Mouse (Mus musculus): ENCODE measurements around the gene Ctsl. TPM values are rescaled to one million over a fixed set of nuclear protein-coding genes. Genes with fewer than 3 reads are reported as not detected.

Gene Ctsl
- polyA plus RNA-seq, 1 experiment from 2014 or later, result 164 TPM

DNA sequence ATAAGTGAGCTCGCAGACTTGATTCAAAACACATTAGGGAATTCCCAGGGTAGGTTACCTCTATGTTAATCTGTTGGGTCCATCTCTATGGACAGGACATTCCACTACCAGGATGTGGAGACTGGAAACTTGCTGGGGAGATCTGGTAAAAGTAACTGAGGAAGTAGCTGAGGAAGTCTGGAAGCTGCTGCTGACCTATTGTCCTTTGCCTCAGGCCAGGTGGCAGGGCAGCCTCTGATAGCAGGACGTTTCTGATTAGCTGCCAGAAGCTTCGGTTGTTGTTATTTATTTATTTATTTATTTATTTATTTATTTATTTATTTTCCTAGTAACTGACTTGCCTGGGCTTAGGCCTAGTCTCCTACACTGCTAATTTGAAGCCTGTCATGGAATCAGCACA is 32.8 kb upstream of the Ctsl start:
- Histone ChIP-seq H3K36me3 (ENCODE audit: control insufficient read depth, insufficient read depth, low read length) (no peaks in the 10 kb centered on the region), H3K9ac (ENCODE audit: low read depth, low read length) (no peak overlapping the region), H3K4me2 (no peak overlapping the region; the same call in 1 of the 2 replicates), H3K27ac (ENCODE audit: low read depth, low read length) (no peak overlapping the region), H3K27me3 (replicated peaks; ENCODE audit: control insufficient read depth, insufficient read depth, low read length) (no peaks in the 10 kb centered on the region), H3K4me3 (ENCODE audit: low read depth, low read length) (no peak overlapping the region), H3K9me3 (ENCODE audit: control insufficient read depth, low read length) (no peaks in the 10 kb centered on the region), H3K4me1 (replicated peaks; ENCODE audit: control insufficient read depth, insufficient read depth, low read length) (peaks cover 21% of the 10 kb centered on the region)
- no peak for DNase-seq (ENCODE audit: low spot score)
- 46% methylated on average over 3 of the region's 3 CpGs for WGBS
- ATAC-seq (replicated peaks; ENCODE audit: low FRiP score), result no peak

DNA sequence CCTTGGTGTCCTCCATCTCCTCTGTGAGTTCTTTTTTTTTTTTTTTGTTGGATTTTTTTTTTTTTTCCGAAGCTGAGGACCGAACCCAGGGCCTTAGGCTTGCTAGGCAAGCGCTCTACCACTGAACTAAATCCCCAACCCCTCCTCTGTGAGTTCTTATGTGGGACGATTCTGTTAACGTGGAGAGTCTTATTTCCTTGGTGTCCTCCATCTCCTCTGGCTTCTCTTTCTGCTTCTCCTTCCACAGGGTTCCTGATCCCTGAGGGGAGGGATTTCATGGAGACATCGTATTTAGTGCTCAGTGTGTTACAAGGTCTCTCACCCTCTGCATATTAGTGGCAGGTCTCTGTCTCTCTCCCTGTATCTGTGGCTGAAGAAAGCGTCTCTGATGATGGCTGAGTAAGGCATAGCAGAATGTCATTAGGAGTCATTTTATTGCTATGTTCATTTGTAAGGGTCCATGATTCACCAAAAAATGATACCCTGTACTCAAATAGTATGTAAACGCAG is 32.3 kb upstream of the Ctsl start:
- DNase-seq (ENCODE audit: low spot score) (no peak), ATAC-seq (replicated peaks; ENCODE audit: low FRiP score) (no peak)
- Histone ChIP-seq H3K9ac (ENCODE audit: low read depth, low read length) (no peak overlapping the region), H3K9me3 (ENCODE audit: control insufficient read depth, low read length) (no peaks in the 10 kb centered on the region), H3K27me3 (replicated peaks; ENCODE audit: control insufficient read depth, insufficient read depth, low read length) (no peaks in the 10 kb centered on the region), H3K27ac (ENCODE audit: low read depth, low read length) (peak overlapping the region; percentile 21), H3K4me1 (replicated peaks; ENCODE audit: control insufficient read depth, insufficient read depth, low read length) (peaks cover 21% of the 10 kb centered on the region), H3K4me3 (ENCODE audit: low read depth, low read length) (no peak overlapping the region), H3K36me3 (ENCODE audit: control insufficient read depth, insufficient read depth, low read length) (no peaks in the 10 kb centered on the region), H3K4me2 (peak overlapping the region; percentile 24)
- WGBS, result 72% methylated on average over 8 of the region's 8 CpGs

DNA sequence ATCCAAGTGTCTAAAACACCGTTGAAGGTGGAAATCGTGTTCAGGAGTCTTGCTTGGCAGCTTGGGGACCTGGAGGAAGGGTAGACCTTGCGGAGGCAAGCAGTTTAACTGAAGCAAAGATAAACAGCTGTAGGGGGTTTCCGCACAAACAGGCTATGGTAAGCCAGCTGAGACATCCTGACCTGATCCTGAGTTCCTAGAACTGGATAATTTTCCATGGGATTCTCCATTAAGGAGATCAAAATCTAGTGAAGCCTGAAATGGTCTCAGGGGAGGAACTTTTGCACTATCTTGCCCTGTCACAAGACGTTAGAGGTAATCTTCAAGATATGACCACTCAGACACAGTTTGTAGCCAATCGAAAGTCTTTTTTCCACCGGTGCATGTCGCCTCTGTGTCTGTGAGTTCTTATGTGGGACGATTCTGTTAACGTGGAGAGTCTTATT is 31.8 kb upstream of the Ctsl start:
- peak overlapping the region; percentile 24 for H3K4me2 ChIP-seq
- H3K27ac ChIP-seq (ENCODE audit: low read depth, low read length), result peak overlapping the region; percentile 21; the same call in 1 of the 2 replicates
- 49% methylated on average over 10 of the region's 10 CpGs for WGBS

DNA sequence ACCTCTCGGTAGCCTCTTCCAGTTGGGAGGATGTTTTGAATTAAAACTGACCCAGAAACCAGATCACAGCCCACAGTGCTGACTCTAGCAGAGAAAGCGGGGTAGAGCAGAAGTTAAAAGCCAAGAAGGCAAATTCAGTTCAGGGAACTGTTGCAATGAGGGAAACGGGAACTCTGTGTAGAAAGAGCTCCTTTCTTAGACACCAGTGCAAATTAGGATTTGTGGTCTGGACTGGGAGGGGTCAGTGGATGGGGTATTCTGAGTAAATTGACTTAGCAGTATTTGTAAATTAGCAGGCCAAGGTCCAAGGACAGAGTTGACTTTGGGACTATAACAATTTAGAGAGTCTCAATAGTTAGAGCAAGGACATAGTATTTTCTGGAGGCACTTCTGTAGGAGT is 31.3 kb upstream of the Ctsl start:
- Histone ChIP-seq H3K27ac (ENCODE audit: low read depth, low read length) (peak overlapping the region; percentile 21; the same call in 1 of the 2 replicates), H3K4me3 (ENCODE audit: low read depth, low read length) (no peak overlapping the region), H3K4me2 (peak overlapping the region; percentile 24), H3K4me1 (replicated peaks; ENCODE audit: control insufficient read depth, insufficient read depth, low read length) (peaks cover 21% of the 10 kb centered on the region), H3K9ac (ENCODE audit: low read depth, low read length) (peak overlapping the region; percentile 31; the same call in 1 of the 2 replicates), H3K36me3 (ENCODE audit: control insufficient read depth, insufficient read depth, low read length) (no peaks in the 10 kb centered on the region), H3K9me3 (ENCODE audit: control insufficient read depth, low read length) (no peaks in the 10 kb centered on the region), H3K27me3 (replicated peaks; ENCODE audit: control insufficient read depth, insufficient read depth, low read length) (no peaks in the 10 kb centered on the region)
- DNase-seq (ENCODE audit: low spot score) (no peak), ATAC-seq (replicated peaks; ENCODE audit: low FRiP score) (peak; percentile 32; the same call in 1 of the 2 replicates)
- WGBS, result 43% methylated on average over 3 of the region's 3 CpGs

More for the DNA sequence above, 31.8 kb upstream of the Ctsl start:
- Histone ChIP-seq H3K4me1 (replicated peaks; ENCODE audit: control insufficient read depth, insufficient read depth, low read length) (peaks cover 21% of the 10 kb centered on the region), H3K9ac (ENCODE audit: low read depth, low read length) (peak overlapping the region; percentile 6; the same call in 1 of the 2 replicates), H3K9me3 (ENCODE audit: control insufficient read depth, low read length) (no peaks in the 10 kb centered on the region), H3K27me3 (replicated peaks; ENCODE audit: control insufficient read depth, insufficient read depth, low read length) (no peaks in the 10 kb centered on the region), H3K36me3 (ENCODE audit: control insufficient read depth, insufficient read depth, low read length) (no peaks in the 10 kb centered on the region), H3K4me3 (ENCODE audit: low read depth, low read length) (no peak overlapping the region)
- ATAC-seq (replicated peaks; ENCODE audit: low FRiP score), result peak; percentile 70
- no peak for DNase-seq (ENCODE audit: low spot score)

DNA sequence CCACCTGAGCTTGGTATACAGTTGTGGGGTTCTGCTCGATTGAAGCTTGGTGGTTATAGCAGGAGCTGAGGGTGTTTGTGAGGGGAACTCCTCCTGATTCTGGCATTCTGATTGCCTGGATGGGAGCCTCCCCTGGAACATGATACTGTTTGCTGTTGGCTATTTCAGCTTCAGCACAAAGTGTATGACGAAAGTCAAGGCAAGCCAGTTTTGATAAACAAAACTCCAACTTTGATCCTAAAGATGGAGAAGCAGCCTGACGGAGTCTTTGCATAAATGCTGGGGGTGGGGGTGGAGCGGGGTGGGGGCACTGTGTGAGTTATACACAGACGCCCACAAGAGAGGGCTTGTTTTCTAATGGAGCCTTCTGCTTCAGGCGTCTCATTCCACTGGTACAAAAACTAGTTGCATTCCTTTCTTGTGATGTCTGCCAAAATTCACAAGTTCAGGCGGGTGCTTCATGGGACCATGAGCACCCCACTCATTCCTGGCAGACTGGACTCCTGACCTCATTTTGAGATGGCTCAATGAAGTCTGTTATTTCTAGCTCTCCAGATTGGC is 30.2 kb upstream of the Ctsl start:
- no peak for DNase-seq (ENCODE audit: low spot score)

DNA sequence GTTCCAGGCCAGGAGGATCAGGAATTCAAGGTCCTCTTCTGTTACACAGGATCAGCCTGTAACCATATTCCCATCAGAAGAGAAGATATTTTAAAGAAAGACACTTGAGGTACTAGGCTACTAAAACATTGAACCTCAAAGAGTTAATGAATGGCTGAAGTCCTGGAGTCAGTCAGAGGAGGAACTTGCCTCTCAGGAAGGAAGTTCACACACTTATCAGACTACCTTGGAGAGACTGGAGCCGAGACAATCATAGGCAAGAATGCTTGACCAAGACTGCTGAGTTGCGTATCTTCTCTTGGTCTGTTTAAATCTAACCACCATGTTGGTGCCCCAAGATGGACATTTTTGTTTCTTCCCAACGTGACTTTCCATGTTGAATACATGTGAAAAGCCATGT is 29.2 kb upstream of the Ctsl start:
- no peaks in the 10 kb centered on the region for H3K36me3 ChIP-seq (ENCODE audit: control insufficient read depth, insufficient read depth, low read length)
- no peak overlapping the region for H3K9ac ChIP-seq (ENCODE audit: low read depth, low read length)
- H3K4me2 ChIP-seq, result no peak overlapping the region
- H3K4me3 ChIP-seq (ENCODE audit: low read depth, low read length), result no peak overlapping the region
- no peaks in the 10 kb centered on the region for H3K9me3 ChIP-seq (ENCODE audit: control insufficient read depth, low read length)
- ATAC-seq (replicated peaks; ENCODE audit: low FRiP score) (no peak), DNase-seq (ENCODE audit: low spot score) (no peak)
- no peak overlapping the region for H3K27ac ChIP-seq (ENCODE audit: low read depth, low read length)
- H3K4me1 ChIP-seq (replicated peaks; ENCODE audit: control insufficient read depth, insufficient read depth, low read length), result peaks cover 21% of the 10 kb centered on the region
- no peaks in the 10 kb centered on the region for H3K27me3 ChIP-seq (replicated peaks; ENCODE audit: control insufficient read depth, insufficient read depth, low read length)
- 45% methylated on average over 3 of the region's 3 CpGs for WGBS

More for the DNA sequence above, 30.2 kb upstream of the Ctsl start:
- H3K4me1 ChIP-seq (replicated peaks; ENCODE audit: control insufficient read depth, insufficient read depth, low read length), result peaks cover 21% of the 10 kb centered on the region
- H3K4me2 ChIP-seq, result no peak overlapping the region
- no peak overlapping the region for H3K4me3 ChIP-seq (ENCODE audit: low read depth, low read length)
- H3K9me3 ChIP-seq (ENCODE audit: control insufficient read depth, low read length), result no peaks in the 10 kb centered on the region
- H3K27ac ChIP-seq (ENCODE audit: low read depth, low read length), result no peak overlapping the region
- no peak for ATAC-seq (replicated peaks; ENCODE audit: low FRiP score)
- no peak overlapping the region for H3K9ac ChIP-seq (ENCODE audit: low read depth, low read length)
- no peaks in the 10 kb centered on the region for H3K27me3 ChIP-seq (replicated peaks; ENCODE audit: control insufficient read depth, insufficient read depth, low read length)
- WGBS, result 47% methylated on average over 7 of the region's 7 CpGs
- no peaks in the 10 kb centered on the region for H3K36me3 ChIP-seq (ENCODE audit: control insufficient read depth, insufficient read depth, low read length)

DNA sequence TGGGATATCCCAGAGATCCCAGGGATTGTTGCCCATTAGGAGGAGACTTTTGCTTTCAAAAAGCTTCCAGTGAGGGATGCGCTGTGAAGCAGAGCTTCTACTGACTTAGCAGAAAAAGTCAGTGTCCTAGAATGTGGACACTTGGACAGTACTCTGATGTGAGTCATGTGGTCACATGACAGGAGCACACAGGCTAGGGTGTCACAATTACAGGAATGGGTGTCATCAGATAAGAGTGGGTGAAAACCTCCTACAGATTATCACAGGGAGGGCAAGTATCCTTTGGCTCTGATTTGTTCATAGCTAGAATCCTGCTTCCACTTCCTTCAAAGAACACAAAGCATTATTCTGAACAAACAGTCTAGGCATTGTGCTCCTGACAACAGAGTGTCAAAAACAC is 27.4 kb upstream of the Ctsl start:
- ATAC-seq (replicated peaks; ENCODE audit: low FRiP score) (no peak), DNase-seq (ENCODE audit: low spot score) (no peak)
- WGBS, result 88% methylated on average over 1 of the region's 1 CpGs
- no peaks in the 10 kb centered on the region for H3K9me3 ChIP-seq (ENCODE audit: control insufficient read depth, low read length)
- H3K4me1 ChIP-seq (replicated peaks; ENCODE audit: control insufficient read depth, insufficient read depth, low read length), result peaks cover 16% of the 10 kb centered on the region
- no peak overlapping the region for H3K4me3 ChIP-seq (ENCODE audit: low read depth, low read length)
- H3K9ac ChIP-seq (ENCODE audit: low read depth, low read length), result no peak overlapping the region
- no peak overlapping the region for H3K4me2 ChIP-seq
- H3K27me3 ChIP-seq (replicated peaks; ENCODE audit: control insufficient read depth, insufficient read depth, low read length), result no peaks in the 10 kb centered on the region
- H3K27ac ChIP-seq (ENCODE audit: low read depth, low read length), result no peak overlapping the region
- no peaks in the 10 kb centered on the region for H3K36me3 ChIP-seq (ENCODE audit: control insufficient read depth, insufficient read depth, low read length)

DNA sequence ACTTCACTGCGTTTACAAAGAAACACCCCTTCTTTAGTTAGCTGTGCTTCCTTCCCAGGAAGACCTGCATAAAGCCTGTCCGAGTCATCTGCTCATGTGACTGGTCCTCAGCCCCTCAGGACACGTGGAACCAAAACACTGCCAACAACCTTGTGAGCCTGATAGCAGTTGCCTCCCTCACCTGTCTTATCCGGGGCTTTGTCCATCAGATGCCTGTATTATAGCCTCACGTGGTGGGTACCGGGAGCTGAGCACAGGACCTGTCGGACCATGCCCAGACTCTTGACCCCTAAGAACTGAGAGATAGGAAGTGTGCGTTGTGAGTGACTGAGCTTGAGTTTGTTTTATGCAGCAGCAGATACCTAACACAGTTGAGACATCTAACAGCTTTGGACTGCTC is 26.3 kb upstream of the Ctsl start:
- Histone ChIP-seq H3K27ac (ENCODE audit: low read depth, low read length) (no peak overlapping the region), H3K4me1 (replicated peaks; ENCODE audit: control insufficient read depth, insufficient read depth, low read length) (peaks cover 8% of the 10 kb centered on the region), H3K36me3 (ENCODE audit: control insufficient read depth, insufficient read depth, low read length) (no peaks in the 10 kb centered on the region), H3K4me2 (no peak overlapping the region), H3K9ac (ENCODE audit: low read depth, low read length) (no peak overlapping the region), H3K9me3 (ENCODE audit: control insufficient read depth, low read length) (no peaks in the 10 kb centered on the region), H3K27me3 (replicated peaks; ENCODE audit: control insufficient read depth, insufficient read depth, low read length) (no peaks in the 10 kb centered on the region), H3K4me3 (ENCODE audit: low read depth, low read length) (no peak overlapping the region)
- DNase-seq (ENCODE audit: low spot score) (no peak), ATAC-seq (replicated peaks; ENCODE audit: low FRiP score) (no peak)
- 63% methylated on average over 8 of the region's 8 CpGs for WGBS

DNA sequence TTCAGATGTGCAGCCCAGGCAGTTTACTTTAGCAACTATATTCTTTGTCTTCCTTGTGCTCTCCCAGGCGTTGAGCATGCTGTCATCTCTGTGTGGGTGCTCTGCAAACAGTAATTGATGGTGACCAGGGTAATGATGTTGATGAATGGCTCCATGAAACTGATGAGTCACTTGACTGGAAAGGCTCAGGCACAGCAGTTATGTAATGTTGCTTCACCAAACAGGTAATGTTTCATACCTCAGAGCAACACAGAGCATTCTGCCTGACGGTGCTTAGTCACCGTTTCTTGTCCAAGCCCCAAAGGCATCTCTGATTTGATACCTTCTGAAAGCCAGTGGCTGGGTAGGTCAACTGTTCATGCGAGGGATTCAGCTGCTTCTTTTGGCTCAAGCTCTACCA is 17.7 kb upstream of the Ctsl start:
- Histone ChIP-seq H3K9me3 (ENCODE audit: control insufficient read depth, low read length) (no peaks in the 10 kb centered on the region), H3K4me3 (ENCODE audit: low read depth, low read length) (no peak overlapping the region), H3K27me3 (replicated peaks; ENCODE audit: control insufficient read depth, insufficient read depth, low read length) (no peaks in the 10 kb centered on the region), H3K4me1 (replicated peaks; ENCODE audit: control insufficient read depth, insufficient read depth, low read length) (no peaks in the 10 kb centered on the region), H3K27ac (ENCODE audit: low read depth, low read length) (no peak overlapping the region), H3K4me2 (no peak overlapping the region), H3K9ac (ENCODE audit: low read depth, low read length) (no peak overlapping the region), H3K36me3 (ENCODE audit: control insufficient read depth, insufficient read depth, low read length) (no peaks in the 10 kb centered on the region)
- no peak for ATAC-seq (replicated peaks; ENCODE audit: low FRiP score)
- DNase-seq (ENCODE audit: low spot score), result no peak
- 74% methylated on average over 4 of the region's 4 CpGs for WGBS

Data from liver, embryonic 11.5 days (tissue).